Mouse (Mus musculus): ENCODE measurements around the gene Gm20388. TPM values are rescaled to one million over a fixed set of nuclear protein-coding genes. Genes with fewer than 3 reads are reported as not detected.
"Not testable (repeated sequence)": the region's sequence is repeated elsewhere in the genome, so short reads cannot be mapped to it uniquely, and the experiment has no call there.

Gene Gm20388
- polyA plus RNA-seq, 1 experiment = 10.6 TPM

DNA sequence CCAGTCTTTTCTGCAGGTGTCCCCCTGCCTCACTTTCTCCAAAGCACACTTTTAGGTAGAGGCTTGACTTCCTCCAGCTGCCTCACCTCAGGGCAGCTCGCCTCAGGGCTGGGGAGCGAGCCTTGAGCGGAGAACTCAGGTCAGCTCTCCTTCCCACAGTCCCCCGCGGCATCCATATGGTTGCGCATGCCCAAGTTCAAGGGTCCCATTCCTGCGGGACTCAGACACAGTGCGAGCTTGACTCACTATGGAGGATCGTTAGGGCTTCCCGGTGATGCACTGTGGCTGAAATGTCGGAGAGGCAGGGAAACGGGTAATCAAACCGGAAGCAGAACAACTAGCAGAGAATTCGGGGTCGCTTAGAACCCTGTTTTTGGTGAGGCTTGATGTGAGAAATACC, 794.5 kb downstream of the Gm20388 start:
- Histone ChIP-seq H3K4me3 (replicated peaks; ENCODE audit: control insufficient read depth, low read depth, low read length) (no peak overlapping the region), H3K4me1 (ENCODE audit: control insufficient read depth, insufficient read depth, low read length) (peaks cover 8% of the 10 kb centered on the region), H3K27ac (ENCODE audit: control insufficient read depth, insufficient read depth, low read depth, low read length, poor library complexity) (no peak overlapping the region)
- WGBS = 81% methylated on average over 15 of the region's 15 CpGs
- TF ChIP-seq POLR2A (IDR thresholded peaks at IDR 0.05; ENCODE audit: borderline replicate concordance, control insufficient read depth, low read depth, low read length) = no peak
- no peak for TF ChIP-seq CTCF (IDR thresholded peaks at IDR 0.05; ENCODE audit: control insufficient read depth, insufficient read depth, low read length)

DNA sequence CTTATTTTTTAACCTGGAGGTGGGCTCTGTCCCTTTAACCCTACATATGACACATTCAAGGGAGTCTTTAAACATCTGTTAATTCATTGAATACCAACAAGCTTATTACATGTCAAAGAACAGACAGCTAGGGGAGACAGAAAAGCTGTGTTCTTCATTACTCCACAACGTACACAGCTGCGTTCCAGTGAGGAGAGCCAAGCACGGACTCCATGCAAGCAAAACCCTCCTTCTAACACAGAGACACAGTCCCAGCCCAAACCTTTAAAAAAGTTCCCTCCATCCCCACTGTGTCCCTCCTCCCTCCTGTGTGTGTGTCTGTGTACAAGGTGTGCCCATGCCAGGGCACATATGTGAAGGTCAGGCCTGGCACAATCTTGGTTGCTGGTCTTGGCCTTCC, 795.6 kb downstream of the Gm20388 start:
- Histone ChIP-seq H3K4me3 (replicated peaks; ENCODE audit: control insufficient read depth, low read depth, low read length) (no peak overlapping the region), H3K4me1 (ENCODE audit: control insufficient read depth, insufficient read depth, low read length) (peaks cover 7% of the 10 kb centered on the region), H3K27ac (ENCODE audit: control insufficient read depth, insufficient read depth, low read depth, low read length, poor library complexity) (no peak overlapping the region)
- TF ChIP-seq CTCF (IDR thresholded peaks at IDR 0.05; ENCODE audit: control insufficient read depth, insufficient read depth, low read length) (no peak), POLR2A (IDR thresholded peaks at IDR 0.05; ENCODE audit: borderline replicate concordance, control insufficient read depth, low read depth, low read length) (no peak)
- WGBS = 80% methylated on average over 3 of the region's 3 CpGs

GRCm38 (mm10) chr8:120709176-120709575, 798.5 kb downstream of the Gm20388 start:
- no peak overlapping the region for H3K27ac ChIP-seq (ENCODE audit: control insufficient read depth, insufficient read depth, low read depth, low read length, poor library complexity)
- TF ChIP-seq POLR2A (IDR thresholded peaks at IDR 0.05; ENCODE audit: borderline replicate concordance, control insufficient read depth, low read depth, low read length) = no peak
- no peak for TF ChIP-seq CTCF (IDR thresholded peaks at IDR 0.05; ENCODE audit: control insufficient read depth, insufficient read depth, low read length)
- H3K4me3 ChIP-seq (replicated peaks; ENCODE audit: control insufficient read depth, low read depth, low read length) = no peak overlapping the region
- H3K4me1 ChIP-seq (ENCODE audit: control insufficient read depth, insufficient read depth, low read length) = no peaks in the 10 kb centered on the region
- 31% methylated on average over 10 of the region's 10 CpGs for WGBS

DNA sequence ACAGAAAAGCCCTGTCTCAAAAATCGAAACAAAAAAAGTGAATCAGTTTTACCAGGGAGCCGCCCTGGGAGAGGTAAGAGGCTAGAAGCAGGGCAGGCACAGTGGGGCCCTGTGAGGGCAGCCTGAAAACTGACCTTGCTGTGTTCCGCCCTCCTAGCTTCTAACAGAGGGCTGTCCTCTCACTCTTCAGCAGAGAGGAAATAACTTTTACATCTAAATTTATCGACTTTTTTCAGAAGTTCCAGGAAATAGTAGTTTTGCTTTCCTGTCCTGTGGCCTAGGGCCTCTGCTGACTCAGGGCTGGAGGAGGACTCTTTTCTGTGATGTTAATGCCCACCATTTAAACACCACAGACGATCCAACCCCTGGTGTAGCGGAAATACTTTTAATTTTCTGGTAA, 804.6 kb downstream of the Gm20388 start:
- Histone ChIP-seq H3K4me3 (replicated peaks; ENCODE audit: control insufficient read depth, low read depth, low read length) (no peak overlapping the region), H3K27ac (ENCODE audit: control insufficient read depth, insufficient read depth, low read depth, low read length, poor library complexity) (peak overlapping the region; percentile 52; the same call in 1 of the 2 replicates), H3K4me1 (ENCODE audit: control insufficient read depth, insufficient read depth, low read length) (peaks cover 3% of the 10 kb centered on the region)
- TF ChIP-seq CTCF (IDR thresholded peaks at IDR 0.05; ENCODE audit: control insufficient read depth, insufficient read depth, low read length) = no peak
- TF ChIP-seq POLR2A (IDR thresholded peaks at IDR 0.05; ENCODE audit: borderline replicate concordance, control insufficient read depth, low read depth, low read length) = no peak
- WGBS = 20% methylated on average over 6 of the region's 6 CpGs

GRCm38 (mm10) chr8:120715996-120716680, 805.5 kb downstream of the Gm20388 start:
- no peak overlapping the region for H3K27ac ChIP-seq (ENCODE audit: control insufficient read depth, insufficient read depth, low read depth, low read length, poor library complexity)
- WGBS = 66% methylated on average over 15 of the region's 15 CpGs
- H3K4me3 ChIP-seq (replicated peaks; ENCODE audit: control insufficient read depth, low read depth, low read length) = no peak overlapping the region
- peaks cover 3% of the 10 kb centered on the region for H3K4me1 ChIP-seq (ENCODE audit: control insufficient read depth, insufficient read depth, low read length)
- TF ChIP-seq CTCF (IDR thresholded peaks at IDR 0.05; ENCODE audit: control insufficient read depth, insufficient read depth, low read length) = no peak
- no peak for TF ChIP-seq POLR2A (IDR thresholded peaks at IDR 0.05; ENCODE audit: borderline replicate concordance, control insufficient read depth, low read depth, low read length)

- H3K27ac ChIP-seq (ENCODE audit: control insufficient read depth, insufficient read depth, low read depth, low read length, poor library complexity) = peak overlapping the region; percentile 39; the same call in 1 of the 2 replicates
- TF ChIP-seq POLR2A (IDR thresholded peaks at IDR 0.05; ENCODE audit: borderline replicate concordance, control insufficient read depth, low read depth, low read length) (no peak), CTCF (IDR thresholded peaks at IDR 0.05; ENCODE audit: control insufficient read depth, insufficient read depth, low read length) (no peak)
- H3K4me3 ChIP-seq (replicated peaks; ENCODE audit: control insufficient read depth, low read depth, low read length) = no peak overlapping the region
- peaks cover 3% of the 10 kb centered on the region for H3K4me1 ChIP-seq (ENCODE audit: control insufficient read depth, insufficient read depth, low read length)
- WGBS = 46% methylated on average over 19 of the region's 19 CpGs
These were observed 809.1 kb downstream of the Gm20388 start for GRCm38 (mm10) chr8:120719586-120720236.

DNA sequence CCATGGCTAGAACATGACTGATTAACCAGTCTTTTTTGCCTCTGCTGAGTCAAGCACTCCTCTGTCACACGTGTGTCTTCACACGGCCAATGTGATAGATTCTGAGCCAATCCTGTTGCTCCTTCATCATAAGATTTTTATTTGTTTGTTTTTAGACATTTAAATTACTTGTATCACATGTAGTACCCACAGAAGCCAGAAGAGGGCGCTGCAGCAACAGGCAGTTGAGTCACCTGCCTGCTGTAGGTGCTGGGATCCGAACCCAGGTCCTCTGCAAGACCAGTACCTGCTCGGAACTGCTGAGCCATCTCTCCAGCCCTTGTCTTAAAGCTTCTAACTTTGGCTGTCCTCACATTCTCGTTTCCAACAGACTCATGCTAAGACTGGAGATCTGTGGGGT, 812.4 kb downstream of the Gm20388 start:
- Histone ChIP-seq H3K4me3 (replicated peaks; ENCODE audit: control insufficient read depth, low read depth, low read length) (no peak overlapping the region), H3K27ac (ENCODE audit: control insufficient read depth, insufficient read depth, low read depth, low read length, poor library complexity) (no peak overlapping the region), H3K4me1 (ENCODE audit: control insufficient read depth, insufficient read depth, low read length) (no peaks in the 10 kb centered on the region)
- no peak for TF ChIP-seq POLR2A (IDR thresholded peaks at IDR 0.05; ENCODE audit: borderline replicate concordance, control insufficient read depth, low read depth, low read length)
- peak; percentile 36; the same call in 1 of the 2 replicates for TF ChIP-seq CTCF (IDR thresholded peaks at IDR 0.05; ENCODE audit: control insufficient read depth, insufficient read depth, low read length)
- WGBS = 74% methylated on average over 6 of the region's 6 CpGs

GRCm38 (mm10) chr8:120724096-120724495, 813.5 kb downstream of the Gm20388 start:
- H3K27ac ChIP-seq (ENCODE audit: control insufficient read depth, insufficient read depth, low read depth, low read length, poor library complexity); H3K4me1 ChIP-seq (ENCODE audit: control insufficient read depth, insufficient read depth, low read length); H3K4me3 ChIP-seq (replicated peaks; ENCODE audit: control insufficient read depth, low read depth, low read length): not testable (repeated sequence)
- 89% methylated on average over 4 of the region's 4 CpGs for WGBS

Data from bone marrow, adult 2 months (tissue).